Mouse (Mus musculus) forebrain, embryonic 14.5 days (tissue): ENCODE data around the gene Ptcd3. TPM values are rescaled to one million over a fixed set of nuclear protein-coding genes. Genes with fewer than 3 reads are reported as not detected.
A peak's percentile ranks its signal among the peaks of the same experiment; 100 is the strongest.
"Not testable (repeated sequence)": the region's sequence is repeated elsewhere in the genome, so short reads cannot be mapped to it uniquely, and the experiment has no call there.

Source experiments
- ATAC-seq: fragments of 200-750 bp; cut with Nextera tagmentation; 2 replicates; pipeline ENCODE4 v1.8.0; 2017; ENCODE audit warnings: mild to moderate bottlenecking, moderate library complexity
- DNase-seq: peaks from one replicate; pipeline ENCODE4 v3.0.0-alpha.2; 2015; ENCODE audit warnings: low spot score
- H3K27ac ChIP-seq: fragments of 300-500 bp; sonication (generic); 2 replicates; pipeline ENCODE4 v1.5.1; 2014; ENCODE audit warnings: low read depth, mild to moderate bottlenecking, control low read depth, low read length, moderate library complexity
- H3K27me3 ChIP-seq: fragments of 300-500 bp; sonication (generic); replicated peaks from 2 replicates; pipeline ENCODE4 v1.6.1; 2014; ENCODE audit warnings: low read length, control low read depth, mixed read lengths; ENCODE audit not compliant: control insufficient read depth, insufficient read depth
- H3K36me3 ChIP-seq: fragments of 300-500 bp; sonication (generic); 2 replicates; pipeline ENCODE4 v1.6.1; 2014; ENCODE audit warnings: low read length, control low read depth; ENCODE audit not compliant: control insufficient read depth, insufficient read depth
- H3K4me1 ChIP-seq: fragments of 300-500 bp; sonication (generic); 2 replicates; pipeline ENCODE4 v1.6.1; 2014; ENCODE audit warnings: antibody characterized with exemption, low read length, control low read depth; ENCODE audit not compliant: control insufficient read depth, insufficient read depth
- H3K4me2 ChIP-seq: fragments of 300-500 bp; sonication (generic); 2 replicates; pipeline ENCODE4 v1.6.1; 2014; ENCODE audit warnings: mild to moderate bottlenecking, control low read depth, low read length
- H3K4me3 ChIP-seq: fragments of 300-500 bp; sonication (generic); 2 replicates; pipeline ENCODE4 v1.5.1; 2014; ENCODE audit warnings: low read depth, low read length, control low read depth
- H3K9ac ChIP-seq: fragments of 300-500 bp; sonication (generic); 2 replicates; pipeline ENCODE4 v1.6.1; 2014; ENCODE audit warnings: mild to moderate bottlenecking, low read length, control low read depth, moderate library complexity
- H3K9me3 ChIP-seq: fragments of 300-500 bp; sonication (generic); replicated peaks from 2 replicates; pipeline ENCODE4 v1.6.1; 2016; ENCODE audit warnings: low read length, control low read depth, mixed read lengths; ENCODE audit not compliant: control insufficient read depth
- WGBS: fragments of 180-500 bp; shearing (Covaris S2); extraction: QIAGEN DNeasy Blood & Tissue Kit; methylation state at CpG from one replicate; pipeline ENCODE4 v1.1.7; 2014; 5-methylcytosine and 5-hydroxymethylcytosine counted together
- polyA plus RNA-seq: library from polyadenylated mRNA; unstranded; fragments of >200 nt; fragmentation: Nextera tagmentation; extraction: Ambion mirVana; gene quantifications from 2 replicates; pipeline ENCODE4 v1.2.1, GENCODE M21; 2014

The Ptcd3 gene
- polyA plus RNA-seq, 1 experiment from 2014 or later, result 99.9 TPM

DNA sequence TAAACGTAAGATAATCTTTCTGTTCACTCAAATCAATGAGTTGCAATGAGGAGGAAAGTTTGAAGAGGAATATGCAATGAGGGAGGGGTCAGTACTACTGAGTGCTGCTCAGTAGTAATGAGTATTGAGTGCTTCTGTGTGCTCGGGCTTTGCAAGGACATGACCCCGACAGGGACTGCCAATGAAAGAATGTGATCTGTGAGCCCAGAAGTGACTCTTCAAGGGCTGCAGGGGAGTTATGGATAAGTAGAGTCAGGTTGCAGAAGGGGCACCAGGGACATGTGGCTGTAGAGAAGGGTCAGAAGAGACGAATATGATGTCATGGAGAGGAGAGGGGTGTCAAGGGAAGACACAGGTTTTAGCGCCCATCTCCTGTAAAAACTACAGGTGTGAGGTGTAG is 23.8 kb upstream of the Ptcd3 start:
- WGBS, result 87% methylated on average over 5 of the region's 5 CpGs
- Histone ChIP-seq H3K4me2 (no peak overlapping the region), H3K27me3 (no peaks in the 10 kb centered on the region), H3K27ac (no peak overlapping the region), H3K4me1 (no peaks in the 10 kb centered on the region), H3K36me3 (peaks cover 81% of the 10 kb centered on the region), H3K4me3 (no peak overlapping the region), H3K9ac (no peak overlapping the region), H3K9me3 (no peaks in the 10 kb centered on the region)
- DNase-seq (no peak), ATAC-seq (no peak)

DNA sequence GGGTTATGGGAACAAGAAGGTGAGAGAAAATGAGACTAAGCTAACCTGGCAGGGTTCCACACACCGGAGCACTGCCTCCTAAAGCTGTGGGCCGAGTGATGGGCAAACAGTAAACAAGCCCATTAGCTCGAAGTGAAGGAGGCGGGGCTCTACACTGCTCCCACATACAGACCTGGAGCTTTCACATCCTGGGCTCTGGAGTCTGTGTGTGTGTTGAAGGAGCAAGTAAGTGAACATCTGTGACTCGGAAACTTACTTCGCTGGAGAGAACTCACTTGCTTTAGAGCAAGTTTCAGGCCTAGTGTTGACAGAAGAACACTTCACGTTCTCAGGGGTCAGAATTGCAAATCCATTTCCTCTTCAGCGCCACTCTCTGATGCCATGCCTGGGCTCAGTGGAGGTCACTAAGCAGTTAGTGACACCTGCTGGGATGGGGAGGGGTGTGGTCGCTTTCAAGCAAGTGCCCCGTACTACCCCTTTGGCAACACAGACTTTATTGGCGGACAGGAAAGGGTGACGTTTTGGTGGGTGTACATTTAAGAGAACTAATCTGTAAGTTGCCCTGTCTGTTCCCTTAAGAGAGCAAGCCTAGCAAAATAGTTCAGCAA is 22.4 kb upstream of the Ptcd3 start:
- DNase-seq (no peak), ATAC-seq (no peak)
- H3K4me3 ChIP-seq, result no peak overlapping the region
- no peak overlapping the region for H3K9ac ChIP-seq
- H3K4me1 ChIP-seq, result no peaks in the 10 kb centered on the region
- H3K27ac ChIP-seq, result no peak overlapping the region
- no peaks in the 10 kb centered on the region for H3K9me3 ChIP-seq
- no peak overlapping the region for H3K4me2 ChIP-seq
- WGBS, result 86% methylated on average over 12 of the region's 12 CpGs
- H3K27me3 ChIP-seq, result no peaks in the 10 kb centered on the region
- H3K36me3 ChIP-seq, result peaks cover 76% of the 10 kb centered on the region

DNA sequence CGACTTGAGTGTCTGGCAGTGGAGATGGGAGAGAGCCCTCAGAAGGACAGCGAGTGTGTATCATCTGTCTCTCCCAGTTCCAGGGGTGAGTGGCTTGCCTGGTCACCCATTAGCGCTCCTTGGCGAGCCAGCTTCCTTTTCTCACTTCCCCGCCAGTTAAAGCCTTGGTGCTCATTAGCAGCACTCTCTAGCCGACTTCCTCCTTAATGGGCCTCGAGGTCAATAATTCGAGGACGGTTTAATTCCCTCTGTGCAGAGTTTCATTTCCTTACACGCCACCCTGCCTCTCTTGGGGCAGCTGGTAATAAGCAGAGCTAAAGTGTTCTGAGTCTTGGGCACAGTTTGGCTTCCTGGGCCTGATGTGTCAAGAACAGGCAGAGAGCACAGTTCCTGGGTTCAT is 21.5 kb upstream of the Ptcd3 start:
- Histone ChIP-seq H3K27me3 (no peaks in the 10 kb centered on the region), H3K9me3 (no peaks in the 10 kb centered on the region), H3K9ac (no peak overlapping the region), H3K36me3 (peaks cover 72% of the 10 kb centered on the region), H3K27ac (no peak overlapping the region), H3K4me1 (no peaks in the 10 kb centered on the region), H3K4me2 (no peak overlapping the region), H3K4me3 (no peak overlapping the region)
- 91% methylated on average over 10 of the region's 10 CpGs for WGBS
- no peak for ATAC-seq
- DNase-seq, result no peak

DNA sequence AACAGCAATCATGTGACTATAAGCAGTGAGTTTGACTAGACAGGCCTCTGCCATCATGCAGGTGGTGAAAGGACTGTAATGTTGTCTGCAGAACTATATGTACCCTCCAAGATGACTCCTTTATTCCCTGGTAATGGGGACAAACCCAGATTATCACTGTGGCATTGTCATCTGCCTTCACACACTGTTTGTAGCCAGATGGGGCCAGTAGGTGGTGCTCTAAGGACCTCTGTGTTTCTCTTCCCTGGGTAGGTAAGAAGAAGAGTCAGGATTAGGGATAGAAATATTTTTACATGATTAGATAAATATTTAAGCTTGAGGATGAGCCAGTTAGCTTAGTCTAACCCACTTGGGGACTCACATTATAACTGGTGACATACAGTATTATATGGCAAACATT is 19.4 kb upstream of the Ptcd3 start:
- H3K9ac ChIP-seq, result no peak overlapping the region
- H3K4me2 ChIP-seq, result no peak overlapping the region
- no peaks in the 10 kb centered on the region for H3K9me3 ChIP-seq
- no peak overlapping the region for H3K4me3 ChIP-seq
- no peaks in the 10 kb centered on the region for H3K27me3 ChIP-seq
- peaks cover 70% of the 10 kb centered on the region for H3K36me3 ChIP-seq
- H3K27ac ChIP-seq, result no peak overlapping the region
- DNase-seq (peak; percentile 72), ATAC-seq (peak; percentile 60; the same call in 1 of the 2 replicates)
- H3K4me1 ChIP-seq, result no peaks in the 10 kb centered on the region

DNA sequence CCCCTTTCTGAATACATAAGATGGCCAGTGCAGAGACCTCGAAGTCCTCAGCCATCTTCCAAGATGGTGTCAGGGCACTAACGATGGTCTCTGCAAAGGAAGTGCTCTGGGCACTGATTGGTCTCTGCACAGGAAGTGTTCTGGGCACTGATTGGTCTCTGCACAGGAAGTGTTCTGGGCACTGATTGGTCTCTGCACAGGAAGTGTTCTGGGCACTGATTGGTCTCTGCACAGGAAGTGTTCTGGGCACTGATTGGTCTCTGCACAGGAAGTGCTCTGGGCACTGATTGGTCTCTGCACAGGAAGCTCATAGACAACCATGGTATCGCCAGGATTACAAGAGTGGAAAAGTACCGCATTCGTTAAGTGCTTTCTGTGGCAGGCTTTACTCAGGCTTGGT is 16.7 kb upstream of the Ptcd3 start:
- not testable (repeated sequence) for H3K4me1 ChIP-seq, ATAC-seq, H3K4me3 ChIP-seq, H3K9ac ChIP-seq, H3K27me3 ChIP-seq, H3K4me2 ChIP-seq, DNase-seq, H3K27ac ChIP-seq, H3K9me3 ChIP-seq
- 86% methylated on average over 5 of the region's 5 CpGs for WGBS
- peaks cover 66% of the 10 kb centered on the region for H3K36me3 ChIP-seq

DNA sequence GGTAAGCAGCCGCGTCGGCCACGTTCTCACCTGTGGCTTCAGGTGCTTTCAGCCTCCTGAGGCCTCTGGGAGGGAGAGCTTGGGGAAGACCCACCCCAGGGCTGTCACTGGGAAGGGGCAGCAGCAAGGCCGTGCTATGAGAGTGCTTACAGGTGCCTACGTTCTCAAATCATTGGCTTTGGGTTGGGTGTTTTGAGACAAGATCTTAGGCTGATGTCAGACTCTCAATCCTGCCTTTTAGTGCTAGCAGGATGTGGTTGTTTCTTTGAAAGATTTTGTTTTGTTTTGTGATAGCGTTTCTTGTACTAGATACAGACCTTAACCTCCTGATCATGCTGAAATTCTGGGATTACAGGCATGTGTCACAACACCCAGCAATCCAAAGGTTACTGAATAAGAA is 12.2 kb upstream of the Ptcd3 start:
- no peak overlapping the region for H3K4me2 ChIP-seq
- ATAC-seq (no peak), DNase-seq (no peak)
- no peaks in the 10 kb centered on the region for H3K4me1 ChIP-seq
- H3K9me3 ChIP-seq, result no peaks in the 10 kb centered on the region
- no peak overlapping the region for H3K9ac ChIP-seq
- peaks cover 77% of the 10 kb centered on the region for H3K36me3 ChIP-seq
- 94% methylated on average over 7 of the region's 7 CpGs for WGBS
- no peaks in the 10 kb centered on the region for H3K27me3 ChIP-seq
- H3K27ac ChIP-seq, result no peak overlapping the region
- H3K4me3 ChIP-seq, result no peak overlapping the region

DNA sequence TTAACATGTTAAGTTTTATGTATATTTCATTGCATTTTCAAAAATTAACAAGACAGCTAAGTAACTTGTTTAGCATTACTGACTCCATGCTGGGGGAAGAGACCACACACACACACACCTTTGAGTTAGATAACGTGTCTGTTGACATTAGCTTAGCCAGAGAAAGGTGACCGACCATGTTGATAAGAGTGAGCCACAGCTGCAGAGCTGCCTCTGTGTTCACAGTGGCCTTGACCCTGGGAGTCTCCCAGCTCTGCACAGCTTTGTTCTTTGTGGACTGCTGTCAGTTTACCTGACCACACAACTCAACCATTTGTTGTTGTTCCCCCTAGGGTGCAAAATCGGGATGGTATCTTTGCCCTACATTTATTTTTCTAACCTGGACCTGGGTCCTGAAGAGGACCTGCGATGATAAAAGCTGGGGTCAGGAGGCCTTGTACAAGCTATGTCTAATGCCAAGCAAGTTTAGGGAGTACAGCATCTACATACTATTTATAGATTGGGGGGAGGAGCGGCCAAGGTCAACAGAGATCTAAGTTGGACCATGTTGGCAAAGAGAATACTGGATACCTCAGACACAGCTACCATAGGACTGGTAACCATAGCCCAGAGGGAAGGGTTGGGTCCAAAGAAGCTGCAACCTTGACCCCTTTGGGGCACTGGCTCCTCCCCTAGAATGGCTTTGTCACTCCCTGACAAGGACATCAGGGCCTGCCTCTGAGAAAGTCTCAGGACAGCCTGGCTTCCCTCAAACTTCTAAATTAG is 3.3 kb upstream of the Ptcd3 start:
- Histone ChIP-seq H3K4me1 (peaks cover 3% of the 10 kb centered on the region; the same call in 1 of the 2 replicates), H3K9ac (no peak overlapping the region), H3K4me3 (no peak overlapping the region), H3K27me3 (no peaks in the 10 kb centered on the region), H3K36me3 (peaks cover 22% of the 10 kb centered on the region), H3K4me2 (no peak overlapping the region), H3K27ac (no peak overlapping the region), H3K9me3 (no peaks in the 10 kb centered on the region)
- no peak for DNase-seq
- no peak for ATAC-seq
- 90% methylated on average over 5 of the region's 5 CpGs for WGBS

DNA sequence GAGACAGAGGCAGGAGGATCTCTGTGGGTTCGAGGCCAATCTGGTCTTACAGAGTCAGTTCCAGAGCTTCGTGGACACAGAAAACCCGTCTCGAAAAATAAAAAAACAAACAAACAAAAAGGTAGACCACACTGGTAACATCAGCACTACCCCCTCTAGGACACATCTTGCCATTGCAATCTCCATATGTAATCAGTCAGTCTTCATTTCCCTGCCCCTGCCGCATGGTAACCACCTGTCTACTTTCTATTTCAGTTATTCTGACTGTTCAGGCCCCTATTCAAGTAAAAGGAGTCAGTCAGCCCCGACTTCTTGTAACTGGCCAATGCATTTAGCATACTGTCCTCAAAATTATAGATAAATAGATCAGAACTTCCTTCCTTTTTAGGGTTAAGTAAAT is 1.3 kb upstream of the Ptcd3 start:
- Histone ChIP-seq H3K9me3 (no peaks in the 10 kb centered on the region), H3K36me3 (peaks cover 18% of the 10 kb centered on the region), H3K9ac (no peak overlapping the region), H3K4me1 (peaks cover 3% of the 10 kb centered on the region; the same call in 1 of the 2 replicates), H3K27me3 (no peaks in the 10 kb centered on the region), H3K4me3 (peak overlapping the region; percentile 76), H3K27ac (no peak overlapping the region), H3K4me2 (peak overlapping the region; percentile 93)
- ATAC-seq, result no peak
- WGBS, result 80% methylated on average over 6 of the region's 6 CpGs
- DNase-seq, result no peak

DNA sequence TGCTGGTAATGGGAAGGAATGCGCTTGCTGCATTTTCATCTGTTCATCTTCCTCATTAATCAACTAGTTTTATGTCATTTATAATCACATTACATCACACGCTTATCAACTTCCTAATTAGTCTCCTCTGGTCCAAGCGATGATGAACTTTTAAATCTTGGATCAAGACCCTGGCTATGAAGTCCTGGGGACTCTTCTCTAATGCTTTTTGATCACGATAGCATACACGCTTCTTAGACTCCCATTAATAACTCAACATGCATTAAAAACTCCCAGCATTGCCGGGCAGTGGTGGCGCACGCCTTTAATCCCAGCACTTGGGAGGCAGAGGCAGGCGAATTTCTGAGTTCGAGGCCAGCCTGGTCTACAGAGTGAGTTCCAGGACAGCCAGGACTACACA is 834 bp upstream of the Ptcd3 start:
- Histone ChIP-seq H3K9ac (peak overlapping the region; percentile 71; the same call in 1 of the 2 replicates), H3K27ac (no peak overlapping the region), H3K27me3 (no peaks in the 10 kb centered on the region), H3K4me1 (peaks cover 3% of the 10 kb centered on the region; the same call in 1 of the 2 replicates), H3K4me2 (peak overlapping the region; percentile 93), H3K9me3 (no peaks in the 10 kb centered on the region), H3K36me3 (peaks cover 21% of the 10 kb centered on the region), H3K4me3 (peak overlapping the region; percentile 76)
- WGBS, result 26% methylated on average over 10 of the region's 10 CpGs
- DNase-seq (no peak), ATAC-seq (peak; percentile 45; the same call in 1 of the 2 replicates)
